Mouse (Mus musculus) neural tube, embryonic 15.5 days (tissue): ENCODE results near the gene Ptcd1. TPM values are rescaled to one million over a fixed set of nuclear protein-coding genes. Genes with fewer than 3 reads are reported as not detected.
"Not testable (repeated sequence)": the region's sequence is repeated elsewhere in the genome, so short reads cannot be mapped to it uniquely, and the experiment has no call there.

Experiments
- ATAC-seq: fragments of 200-750 bp; cut with Nextera tagmentation; 2 replicates; pipeline ENCODE4 v1.8.0; 2017; ENCODE audit warnings: mild to moderate bottlenecking, moderate TSS enrichment, moderate library complexity; ENCODE audit not compliant: low FRiP score
- H3K27ac ChIP-seq: fragments of 300-500 bp; sonication (generic); replicated peaks from 2 replicates; pipeline ENCODE4 v1.5.1; 2015; ENCODE audit warnings: mild to moderate bottlenecking, inconsistent platforms
- H3K27me3 ChIP-seq: fragments of 300-500 bp; sonication (generic); replicated peaks from 2 replicates; pipeline ENCODE4 v1.6.1; 2015; ENCODE audit warnings: inconsistent platforms
- H3K36me3 ChIP-seq: fragments of 300-500 bp; sonication (generic); 2 replicates; pipeline ENCODE4 v1.6.1; 2015; ENCODE audit warnings: inconsistent platforms
- H3K4me1 ChIP-seq: fragments of 300-500 bp; sonication (generic); 2 replicates; pipeline ENCODE4 v1.6.1; 2015; ENCODE audit warnings: inconsistent platforms
- H3K4me2 ChIP-seq: fragments of 300-500 bp; sonication (generic); 2 replicates; pipeline ENCODE4 v1.6.1; 2015; ENCODE audit warnings: inconsistent platforms, mild to moderate bottlenecking, moderate library complexity
- H3K4me3 ChIP-seq: fragments of 300-500 bp; sonication (generic); replicated peaks from 2 replicates; pipeline ENCODE4 v1.5.1; 2015; ENCODE audit warnings: mild to moderate bottlenecking, inconsistent platforms
- H3K9ac ChIP-seq: fragments of 300-500 bp; sonication (generic); replicated peaks from 2 replicates; pipeline ENCODE4 v1.6.1; 2015; ENCODE audit warnings: mild to moderate bottlenecking, inconsistent platforms
- H3K9me3 ChIP-seq: fragments of 300-500 bp; sonication (generic); replicated peaks from 2 replicates; pipeline ENCODE4 v1.6.1; 2016; ENCODE audit warnings: inconsistent platforms
- WGBS: fragments of 180-500 bp; shearing (Covaris S2); methylation state at CpG from one replicate; pipeline ENCODE4 v1.1.7; 2015; ENCODE audit warnings: mixed read lengths; 5-methylcytosine and 5-hydroxymethylcytosine counted together
- polyA plus RNA-seq: library from polyadenylated mRNA; unstranded; fragments of >200 nt; fragmentation: Nextera tagmentation; extraction: Ambion mirVana; gene quantifications from 2 replicates; pipeline ENCODE4 v1.2.1, GENCODE M21; 2015

Gene Ptcd1
- 18.8 and 21.2 TPM in 2 replicates for polyA plus RNA-seq

DNA sequence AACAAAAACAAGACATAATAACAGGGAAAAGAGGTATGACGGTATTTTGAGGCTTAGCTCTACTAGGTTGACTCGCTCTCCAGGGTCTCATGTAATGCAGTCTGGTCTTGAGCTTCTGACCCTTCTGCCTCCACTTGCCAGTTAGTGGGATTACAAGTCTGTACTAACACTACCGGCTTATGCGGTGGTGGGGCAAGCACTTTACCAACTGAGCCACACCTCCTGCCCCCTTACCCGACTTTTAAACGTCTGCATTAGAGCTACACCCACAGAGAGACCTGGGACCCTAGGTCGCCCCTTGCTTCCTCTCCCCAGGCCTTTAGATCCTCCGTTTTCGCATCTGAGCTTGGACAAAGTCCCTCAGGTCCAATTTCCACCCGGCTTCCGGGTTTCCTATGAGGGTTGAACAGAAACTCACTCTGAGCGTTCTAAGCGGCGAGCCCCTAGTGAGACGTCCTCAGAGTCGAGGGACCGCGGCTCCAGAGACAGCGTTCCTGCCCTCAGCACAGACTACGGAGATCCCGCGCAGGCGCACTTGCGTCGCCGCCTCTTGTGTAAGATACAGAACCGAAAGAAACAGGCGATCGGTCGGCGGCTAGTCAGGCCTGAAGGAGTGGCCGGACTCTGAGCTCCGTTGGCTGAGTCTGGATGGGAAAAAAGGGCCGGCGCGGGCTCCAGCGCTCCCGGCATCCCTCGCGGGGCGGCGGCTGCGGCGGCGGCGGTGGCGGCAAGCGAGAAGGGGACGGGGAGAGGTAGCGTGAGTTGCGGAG is at the start of gene Ptcd1, which contains the start of gene Cpsf4:
Gene Ptcd1 (minus strand): TSS at position 573 of the 770 bp plus-strand sequence.
Gene Cpsf4 (plus strand): TSS at position 678 of the 770 bp plus-strand sequence.
- H3K4me1 ChIP-seq, result peaks cover 45% of the 10 kb centered on the region
- peak within 1 kb of the TSS; percentile 97 for H3K4me3 ChIP-seq
- H3K9ac ChIP-seq, result peak within 1 kb of the TSS; percentile 90
- H3K27ac ChIP-seq, result peak within 1 kb of the TSS; percentile 84
- H3K27me3 ChIP-seq, result no peaks in the 10 kb centered on the region
- ATAC-seq, result peak; percentile 94
- no peaks in the 10 kb centered on the region for H3K9me3 ChIP-seq
- peaks cover 47% of the 10 kb centered on the region for H3K36me3 ChIP-seq
- peak within 1 kb of the TSS; percentile 97 for H3K4me2 ChIP-seq
- WGBS, result under 1% methylated on average over 51 of the region's 51 CpGs

DNA sequence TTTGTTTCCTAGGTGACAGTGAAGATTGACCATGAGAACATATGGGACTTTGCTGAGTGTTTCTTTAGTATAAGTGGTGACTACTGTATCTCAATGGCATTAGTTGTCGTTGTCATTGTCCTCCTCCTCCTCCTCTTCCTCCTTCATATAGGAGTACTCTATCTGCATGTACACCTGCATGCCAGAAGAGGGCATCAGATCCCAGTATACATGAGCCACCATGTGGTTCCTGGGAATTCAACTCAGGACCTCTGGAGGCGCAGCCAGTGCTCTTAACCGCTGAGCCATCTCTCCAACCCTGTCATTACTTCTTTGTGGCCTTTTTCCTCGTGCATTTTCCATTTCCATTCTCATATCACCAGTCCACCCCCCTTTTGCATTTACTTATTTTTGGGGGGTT is 47.8 kb upstream of the Ptcd1 start:
- 71% methylated on average over 4 of the region's 4 CpGs for WGBS
- peaks cover 63% of the 10 kb centered on the region for H3K36me3 ChIP-seq
- H3K9ac ChIP-seq, result no peak overlapping the region
- ATAC-seq, result no peak
- H3K4me1 ChIP-seq, result no peaks in the 10 kb centered on the region
- no peak overlapping the region for H3K4me2 ChIP-seq
- H3K9me3 ChIP-seq, result no peaks in the 10 kb centered on the region
- no peaks in the 10 kb centered on the region for H3K27me3 ChIP-seq
- no peak overlapping the region for H3K4me3 ChIP-seq
- H3K27ac ChIP-seq, result no peak overlapping the region

DNA sequence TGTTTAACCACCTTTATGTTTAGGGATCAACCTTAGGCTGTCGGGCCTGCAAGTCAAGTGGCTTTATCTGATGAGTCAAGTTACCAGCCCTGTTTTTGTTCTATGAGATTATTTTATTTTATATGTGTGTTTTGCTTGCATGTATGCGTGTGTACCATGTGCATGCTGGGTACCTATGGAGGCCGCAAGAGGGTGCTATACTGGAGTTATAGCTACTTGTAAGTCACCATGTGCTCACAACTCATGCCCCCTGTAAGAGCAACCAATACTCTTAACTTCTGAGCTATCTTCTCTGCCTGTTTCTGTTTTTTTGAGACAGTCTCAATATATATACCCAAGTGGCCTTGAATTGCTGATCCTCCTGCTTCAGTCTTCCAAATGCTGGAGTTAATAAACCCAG is 46.6 kb upstream of the Ptcd1 start:
- Histone ChIP-seq H3K9ac (no peak overlapping the region), H3K4me2 (no peak overlapping the region), H3K9me3 (no peaks in the 10 kb centered on the region), H3K36me3 (peaks cover 56% of the 10 kb centered on the region), H3K27me3 (no peaks in the 10 kb centered on the region), H3K4me3 (no peak overlapping the region), H3K4me1 (no peaks in the 10 kb centered on the region), H3K27ac (no peak overlapping the region)
- 96% methylated on average over 3 of the region's 3 CpGs for WGBS
- ATAC-seq, result no peak

DNA sequence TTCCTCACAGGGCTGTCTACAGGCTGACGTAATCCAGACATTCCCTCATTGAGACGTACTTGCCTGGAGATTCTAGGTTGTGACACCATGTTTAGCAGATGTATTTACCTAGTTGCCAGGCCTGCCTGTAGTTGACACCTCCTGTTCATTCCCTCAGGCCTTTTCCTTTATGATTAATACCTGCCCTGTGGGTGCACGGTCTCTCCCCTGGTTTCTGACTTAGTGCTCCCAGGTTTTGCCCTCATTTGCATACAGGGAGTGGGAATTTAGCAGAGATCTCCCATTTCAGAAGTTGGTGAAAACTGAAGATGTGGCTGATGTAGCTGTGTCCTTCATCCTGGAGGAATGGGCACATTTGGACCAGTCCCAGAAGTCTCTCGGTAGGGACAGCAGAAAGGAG is 45.3 kb upstream of the Ptcd1 start:
- WGBS, result 98% methylated on average over 4 of the region's 4 CpGs
- H3K9me3 ChIP-seq, result no peaks in the 10 kb centered on the region
- no peak overlapping the region for H3K4me3 ChIP-seq
- H3K4me2 ChIP-seq, result no peak overlapping the region
- no peaks in the 10 kb centered on the region for H3K4me1 ChIP-seq
- ATAC-seq, result no peak
- no peak overlapping the region for H3K9ac ChIP-seq
- no peak overlapping the region for H3K27ac ChIP-seq
- H3K36me3 ChIP-seq, result peaks cover 55% of the 10 kb centered on the region
- no peaks in the 10 kb centered on the region for H3K27me3 ChIP-seq

DNA sequence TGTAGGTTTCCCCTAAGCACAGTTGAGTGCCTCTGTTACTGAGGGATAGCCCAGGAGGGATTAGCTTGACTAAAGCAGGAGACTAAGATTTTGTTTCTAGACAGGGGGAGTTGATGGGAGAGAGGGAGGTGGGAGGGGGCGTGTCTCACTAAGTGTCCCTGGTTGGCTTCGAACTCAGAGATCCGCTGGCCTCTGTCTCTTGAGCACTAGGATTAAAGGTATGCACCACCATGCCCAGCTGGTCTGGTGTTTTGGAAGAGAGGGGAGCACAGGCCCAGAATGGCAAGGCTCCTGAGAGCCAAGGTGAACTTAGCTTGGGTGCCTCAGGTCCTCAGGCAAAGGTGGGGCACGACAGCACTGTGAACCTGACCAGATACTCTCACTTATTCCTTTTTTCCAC is 44.4 kb upstream of the Ptcd1 start:
- no peaks in the 10 kb centered on the region for H3K4me1 ChIP-seq
- H3K9ac ChIP-seq, result no peak overlapping the region
- 99% methylated on average over 4 of the region's 4 CpGs for WGBS
- H3K27ac ChIP-seq, result no peak overlapping the region
- no peaks in the 10 kb centered on the region for H3K9me3 ChIP-seq
- no peak overlapping the region for H3K4me3 ChIP-seq
- H3K36me3 ChIP-seq, result peaks cover 55% of the 10 kb centered on the region
- H3K4me2 ChIP-seq, result no peak overlapping the region
- ATAC-seq, result no peak
- no peaks in the 10 kb centered on the region for H3K27me3 ChIP-seq

DNA sequence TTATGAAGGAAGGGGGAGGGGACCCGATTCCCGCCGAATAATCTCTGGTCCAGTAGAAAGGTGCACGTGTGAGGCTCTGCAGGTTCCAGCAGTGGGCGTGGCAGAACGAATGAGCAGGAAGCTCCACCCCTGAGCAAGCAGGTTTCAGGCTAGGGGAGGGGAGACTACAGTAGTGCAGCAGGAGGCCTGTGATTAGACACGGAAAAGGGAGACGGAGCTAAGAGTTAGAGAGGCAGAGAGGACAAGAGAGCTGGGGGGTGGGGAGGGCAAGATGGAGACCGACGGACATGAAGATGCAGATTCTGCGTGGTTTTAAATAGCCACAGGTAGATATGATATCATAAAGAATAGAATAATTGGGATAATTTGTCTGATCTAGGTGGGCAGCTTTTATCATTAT is 41.5 kb upstream of the Ptcd1 start:
- not testable (repeated sequence) for ATAC-seq, H3K9me3 ChIP-seq, H3K27ac ChIP-seq, H3K4me3 ChIP-seq, H3K4me2 ChIP-seq, H3K9ac ChIP-seq, H3K27me3 ChIP-seq
- WGBS, result 57% methylated on average over 11 of the region's 11 CpGs
- Histone ChIP-seq H3K4me1 (peaks cover 13% of the 10 kb centered on the region), H3K36me3 (peaks cover 40% of the 10 kb centered on the region)

DNA sequence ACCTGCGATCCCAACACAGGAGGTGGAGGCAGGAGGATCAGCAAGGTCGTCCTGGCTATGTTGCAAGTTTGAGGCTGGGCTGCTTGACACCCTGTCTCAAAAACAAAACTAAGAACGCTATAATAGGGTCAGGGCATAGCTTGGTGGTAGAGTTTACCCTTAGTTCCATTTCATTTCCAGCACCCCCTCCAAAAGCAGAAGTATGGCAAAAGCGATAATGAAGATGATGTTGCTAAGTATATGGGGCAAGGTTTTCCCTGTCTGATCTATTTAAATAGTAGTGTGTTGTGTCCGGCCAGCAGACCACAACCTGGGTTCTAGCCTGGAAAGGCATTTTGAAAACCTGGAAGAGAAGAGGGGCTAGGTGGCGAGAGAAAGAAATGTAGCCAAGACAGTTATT is 41.0 kb upstream of the Ptcd1 start:
- H3K4me3 ChIP-seq, result no peak overlapping the region
- ATAC-seq, result no peak
- no peak overlapping the region for H3K9ac ChIP-seq
- no peaks in the 10 kb centered on the region for H3K27me3 ChIP-seq
- H3K36me3 ChIP-seq, result peaks cover 35% of the 10 kb centered on the region
- peaks cover 16% of the 10 kb centered on the region for H3K4me1 ChIP-seq
- no peak overlapping the region for H3K27ac ChIP-seq
- H3K4me2 ChIP-seq, result no peak overlapping the region
- no peaks in the 10 kb centered on the region for H3K9me3 ChIP-seq
- WGBS, result 88% methylated on average over 6 of the region's 6 CpGs

DNA sequence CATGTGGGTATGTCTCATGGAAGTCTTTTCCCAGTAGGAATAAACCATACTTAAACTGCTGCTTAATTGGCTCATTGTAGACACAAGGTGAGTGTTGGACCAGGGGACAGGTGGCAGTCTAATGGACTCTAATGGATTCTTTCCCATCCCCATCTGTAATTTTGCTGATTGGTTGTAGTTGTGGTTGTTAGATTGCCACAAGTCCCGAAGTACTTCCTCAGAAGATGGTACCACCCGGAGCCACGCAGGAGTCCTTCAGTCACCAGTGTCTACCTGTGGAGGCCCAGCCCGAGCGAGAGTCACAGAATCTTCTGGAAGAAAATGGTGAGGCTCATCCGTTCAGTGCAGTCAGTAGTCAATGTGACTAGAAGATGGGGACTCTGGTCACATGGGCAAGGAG is 40.5 kb upstream of the Ptcd1 start:
- Histone ChIP-seq H3K4me1 (peaks cover 16% of the 10 kb centered on the region), H3K4me2 (no peak overlapping the region), H3K27ac (no peak overlapping the region), H3K36me3 (peaks cover 31% of the 10 kb centered on the region), H3K4me3 (no peak overlapping the region), H3K27me3 (no peaks in the 10 kb centered on the region), H3K9me3 (no peaks in the 10 kb centered on the region), H3K9ac (no peak overlapping the region)
- ATAC-seq, result no peak
- 98% methylated on average over 6 of the region's 6 CpGs for WGBS

DNA sequence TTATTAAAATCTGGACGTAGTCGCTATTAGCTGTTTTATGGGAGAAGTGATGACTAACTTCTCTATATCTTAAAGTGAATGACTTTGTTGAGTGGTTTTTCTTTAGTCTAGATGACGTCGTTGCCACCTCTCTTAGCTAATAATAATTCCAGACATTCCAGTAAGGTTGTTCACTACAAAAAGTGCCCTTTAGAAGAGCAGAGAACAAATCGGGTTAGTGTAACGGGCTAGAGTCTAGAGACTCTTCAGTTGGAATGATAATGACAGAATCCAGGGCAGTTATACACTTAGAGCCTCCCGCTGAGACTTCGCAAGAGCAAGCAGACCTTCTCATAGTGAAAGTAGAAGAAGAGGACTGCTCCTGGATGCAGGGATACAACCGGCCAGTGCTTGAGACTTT is 38.1 kb upstream of the Ptcd1 start:
- H3K4me2 ChIP-seq, result peak overlapping the region; percentile 71
- 24% methylated on average over 9 of the region's 9 CpGs for WGBS
- peak overlapping the region; percentile 57 for H3K4me3 ChIP-seq
- peaks cover 10% of the 10 kb centered on the region for H3K36me3 ChIP-seq
- ATAC-seq, result no peak
- H3K9me3 ChIP-seq, result no peaks in the 10 kb centered on the region
- H3K27ac ChIP-seq, result no peak overlapping the region
- H3K4me1 ChIP-seq, result peaks cover 29% of the 10 kb centered on the region
- no peaks in the 10 kb centered on the region for H3K27me3 ChIP-seq
- H3K9ac ChIP-seq, result peak overlapping the region; percentile 24

DNA sequence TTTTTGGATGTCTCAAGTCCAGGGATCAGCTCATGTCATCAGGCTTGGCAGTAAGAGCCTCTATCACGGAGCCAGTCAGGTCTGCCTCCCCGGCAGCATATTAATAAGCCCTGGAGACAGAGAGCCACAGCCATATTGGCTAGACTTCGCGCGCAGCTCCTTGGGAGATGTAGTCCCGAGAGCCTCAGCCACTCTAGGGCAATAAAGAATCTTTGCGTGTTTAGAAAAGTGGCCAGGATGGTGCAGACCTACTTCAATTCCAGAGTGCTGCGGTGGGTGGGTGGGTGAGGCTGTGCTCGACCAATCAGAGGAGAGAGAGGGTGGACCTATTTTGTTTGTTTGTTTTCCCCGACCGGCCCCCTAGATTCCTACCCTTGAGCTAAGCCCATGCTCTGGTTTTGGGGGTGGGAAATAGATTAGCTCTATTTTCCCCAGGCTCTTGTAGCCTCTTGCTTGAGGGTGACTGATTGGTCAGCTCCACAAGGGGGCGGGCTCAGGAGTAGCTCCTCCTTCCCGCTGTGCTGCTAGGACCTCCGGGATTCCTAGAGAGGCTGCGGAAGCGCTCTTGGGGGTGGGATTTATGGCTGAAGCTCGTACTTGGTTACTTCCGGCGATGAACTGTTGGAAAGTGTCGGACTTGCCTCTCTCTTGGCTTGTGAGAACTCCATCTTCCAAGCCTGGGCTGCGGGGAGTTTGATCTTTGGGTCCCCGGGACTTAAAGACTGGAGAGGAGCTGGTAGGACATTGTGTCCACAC is 37.2 kb upstream of the Ptcd1 start, which contains the start of gene Zkscan5:
Gene Zkscan5 (plus strand): TSS at position 627 of the 756 bp plus-strand sequence.
- peak; percentile 93 for ATAC-seq
- 0% methylated on average over 22 of the region's 22 CpGs for WGBS
- Histone ChIP-seq H3K27ac (peak within 1 kb of the TSS; percentile 90), H3K4me1 (peaks cover 29% of the 10 kb centered on the region), H3K27me3 (no peaks in the 10 kb centered on the region), H3K9me3 (no peaks in the 10 kb centered on the region), H3K4me2 (peak within 1 kb of the TSS; percentile 71), H3K9ac (peak within 1 kb of the TSS; percentile 60), H3K36me3 (peaks cover 6% of the 10 kb centered on the region; the same call in 1 of the 2 replicates), H3K4me3 (peak within 1 kb of the TSS; percentile 57)

DNA sequence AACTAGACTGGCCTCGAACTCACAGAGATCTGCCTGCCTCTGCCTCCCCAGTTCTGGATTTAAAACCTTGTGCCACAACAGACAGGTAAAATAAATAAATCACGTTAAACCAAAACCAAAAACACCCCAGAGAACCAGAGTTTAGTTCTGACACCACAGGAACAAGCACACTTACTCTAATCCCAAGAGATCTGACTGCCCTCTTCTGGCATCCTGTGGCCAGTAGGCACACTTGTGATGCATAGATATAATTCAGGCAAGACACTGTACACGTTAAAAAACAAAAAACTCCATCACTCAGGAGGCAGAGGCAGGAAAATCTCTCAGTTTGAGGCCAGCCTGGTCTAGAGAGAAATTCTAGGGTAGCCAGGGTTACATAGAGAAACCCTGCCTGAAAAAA is 35.5 kb upstream of the Ptcd1 start:
- no peak for ATAC-seq
- Histone ChIP-seq H3K9me3 (no peaks in the 10 kb centered on the region), H3K4me2 (no peak overlapping the region), H3K4me3 (no peak overlapping the region), H3K27ac (no peak overlapping the region), H3K27me3 (no peaks in the 10 kb centered on the region), H3K9ac (no peak overlapping the region), H3K4me1 (peaks cover 29% of the 10 kb centered on the region), H3K36me3 (peaks cover 12% of the 10 kb centered on the region)
- WGBS, result 52% methylated on average over 3 of the region's 3 CpGs
